Mouse (Mus musculus) splenic B cell, adult 2 months (primary cell): Measurements from ENCODE around the gene Pgs1.

Source experiments
- DNase-seq: peaks from one replicate; pipeline ENCODE4 v3.0.0-alpha.2; 2011; ENCODE audit warnings: low read depth, low spot score
- H3K27me3 ChIP-seq: 2 replicates; pipeline ENCODE4 v1.6.1; 2012; ENCODE audit warnings: mild to moderate bottlenecking, low read length, moderate library complexity, mixed read lengths; ENCODE audit not compliant: control insufficient read depth, poor library complexity, insufficient read depth, severe bottlenecking
- H3K36me3 ChIP-seq: 2 replicates; pipeline ENCODE4 v1.6.1; 2012; ENCODE audit warnings: mild to moderate bottlenecking, low read length, moderate library complexity, mixed read lengths; ENCODE audit not compliant: control insufficient read depth, poor library complexity, insufficient read depth, severe bottlenecking

The Pgs1 gene

GRCm38 (mm10) chr11:117968716-117969099 is 17.4 kb upstream of the Pgs1 start:
- Histone ChIP-seq H3K36me3 (no peaks in the 10 kb centered on the region), H3K27me3 (no peaks in the 10 kb centered on the region)
- DNase-seq = no peak

GRCm38 (mm10) chr11:117969100-117969944 is 16.8 kb upstream of the Pgs1 start:
- peak; percentile 82 for DNase-seq
- Histone ChIP-seq H3K36me3 (no peaks in the 10 kb centered on the region), H3K27me3 (no peaks in the 10 kb centered on the region)

- peak; percentile 92 for DNase-seq
These were observed 15.9 kb upstream of the Pgs1 start, which contains the start of gene Socs3 for GRCm38 (mm10) chr11:117969945-117970872. Socs3 (minus strand) TSS chr11:117970047.

GRCm38 (mm10) chr11:117971100-117971499 is 15.0 kb upstream of the Pgs1 start:
- Histone ChIP-seq H3K27me3 (no peaks in the 10 kb centered on the region), H3K36me3 (no peaks in the 10 kb centered on the region)

More at GRCm38 (mm10) chr11:117969945-117970872, 15.9 kb upstream of the Pgs1 start, which contains the start of gene Socs3:
- Histone ChIP-seq H3K27me3 (no peaks in the 10 kb centered on the region), H3K36me3 (no peaks in the 10 kb centered on the region)

DNA sequence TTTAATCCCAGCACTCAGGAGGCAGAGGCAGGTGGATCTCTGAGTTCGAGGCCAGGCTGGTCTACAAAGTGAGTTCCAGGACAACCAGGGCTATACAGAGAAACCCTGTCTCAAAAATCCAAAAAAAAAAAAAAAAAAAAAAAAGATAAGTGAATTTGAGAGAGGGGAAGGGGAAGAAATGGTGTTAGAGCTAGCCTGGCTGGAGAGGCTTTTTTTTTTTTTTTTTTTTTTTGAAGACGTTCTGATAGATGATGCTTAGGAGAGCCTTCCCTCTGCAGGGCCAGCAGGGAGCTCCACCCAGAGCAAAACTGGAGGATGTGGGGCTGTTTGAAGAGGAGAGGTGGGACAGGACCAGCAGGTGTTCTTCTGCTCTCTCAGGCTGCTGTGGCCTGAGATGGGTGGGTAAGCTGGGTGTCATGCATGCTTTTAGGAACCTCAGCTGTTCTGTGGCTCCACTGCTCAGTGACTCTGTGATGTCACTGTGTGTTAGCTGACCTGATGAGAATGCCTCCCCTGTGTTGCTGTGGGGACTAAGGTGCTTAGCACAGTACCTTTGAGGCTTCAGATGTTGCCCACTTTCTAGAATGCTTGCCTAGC is 14.3 kb upstream of the Pgs1 start:
- peak; percentile 36 for DNase-seq
- H3K27me3 ChIP-seq = no peaks in the 10 kb centered on the region
- H3K36me3 ChIP-seq = no peaks in the 10 kb centered on the region

More at GRCm38 (mm10) chr11:117971100-117971499, 15.0 kb upstream of the Pgs1 start:
- no peak for DNase-seq

GRCm38 (mm10) chr11:117972656-117973558 is 13.2 kb upstream of the Pgs1 start:
- Histone ChIP-seq H3K27me3 (no peaks in the 10 kb centered on the region), H3K36me3 (no peaks in the 10 kb centered on the region)
- DNase-seq = no peak

GRCm38 (mm10) chr11:117973569-117973968 is 12.5 kb upstream of the Pgs1 start:
- Histone ChIP-seq H3K27me3 (no peaks in the 10 kb centered on the region), H3K36me3 (no peaks in the 10 kb centered on the region)
- DNase-seq = no peak

GRCm38 (mm10) chr11:117974327-117975125 is 11.6 kb upstream of the Pgs1 start:
- no peak for DNase-seq
- no peaks in the 10 kb centered on the region for H3K27me3 ChIP-seq
- H3K36me3 ChIP-seq = no peaks in the 10 kb centered on the region

- no peaks in the 10 kb centered on the region for H3K27me3 ChIP-seq
These were observed 10.7 kb upstream of the Pgs1 start for GRCm38 (mm10) chr11:117975211-117975967.

GRCm38 (mm10) chr11:117976081-117976582 is 10.0 kb upstream of the Pgs1 start:
- H3K27me3 ChIP-seq = no peaks in the 10 kb centered on the region
- peak; percentile 65 for DNase-seq
- no peaks in the 10 kb centered on the region for H3K36me3 ChIP-seq

More at GRCm38 (mm10) chr11:117975211-117975967, 10.7 kb upstream of the Pgs1 start:
- DNase-seq = no peak
- no peaks in the 10 kb centered on the region for H3K36me3 ChIP-seq

- DNase-seq = no peak
- Histone ChIP-seq H3K27me3 (no peaks in the 10 kb centered on the region), H3K36me3 (no peaks in the 10 kb centered on the region)
These were observed 8.3 kb upstream of the Pgs1 start for GRCm38 (mm10) chr11:117977694-117978360.

GRCm38 (mm10) chr11:117979388-117979787 is 6.7 kb upstream of the Pgs1 start:
- Histone ChIP-seq H3K36me3 (no peaks in the 10 kb centered on the region), H3K27me3 (no peaks in the 10 kb centered on the region)
- DNase-seq = no peak
